Mouse (Mus musculus): ENCODE data around the gene Gm14214.

DNA sequence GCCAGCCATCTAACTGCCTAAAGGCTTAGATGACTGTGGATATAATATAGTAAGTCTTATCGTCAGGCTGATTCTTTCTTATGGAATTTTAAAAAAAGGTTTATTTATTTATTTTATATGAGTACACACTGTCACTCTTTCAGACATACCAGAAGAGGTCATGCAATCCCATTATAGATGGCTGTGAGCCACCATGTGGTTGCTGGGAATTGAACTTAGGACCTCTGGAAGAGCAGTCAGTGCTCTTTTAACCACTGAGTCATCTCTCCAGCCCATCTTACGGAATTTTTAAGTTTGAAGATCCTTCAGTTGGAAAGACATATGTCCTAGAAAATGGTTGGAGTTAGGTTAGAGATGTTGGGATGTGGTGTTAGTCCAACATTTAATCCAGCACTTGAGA, 43.6 kb upstream of the Gm14214 start:
- TF ChIP-seq ZNF384 (IDR thresholded peaks at IDR 0.05; ENCODE audit: low read depth, low read length) (no peak), CHD2 (IDR thresholded peaks at IDR 0.05; ENCODE audit: low read depth, low read length) (no peak), ZC3H11A (IDR thresholded peaks at IDR 0.05; ENCODE audit: borderline replicate concordance, low read depth, low read length) (no peak), MAFK (IDR thresholded peaks at IDR 0.05; ENCODE audit: insufficient read depth, low read depth, low read length) (no peak), HCFC1 (IDR thresholded peaks at IDR 0.05; ENCODE audit: borderline replicate concordance, insufficient read depth, low read length) (no peak)

All from ES-E14 (cell line).